Mouse (Mus musculus): ENCODE measurements at regions not wholly inside any gene's neighbourhood (a gene's known extent, or its start where the extent isn't known, plus 50 kb on each side); places are given as distances from the start of the nearest gene placed in this dataset.
A peak's percentile ranks its signal among the peaks of the same experiment; 100 is the strongest.
"Not testable (repeated sequence)": the region's sequence is repeated elsewhere in the genome, so short reads cannot be mapped to it uniquely, and the experiment has no call there.

- peak; percentile 25 for DNase-seq (ENCODE audit: low spot score)
These were observed 147.5 kb upstream of the Sfswap start for GRCm38 (mm10) chr5:129353549-129353948.

- DNase-seq (ENCODE audit: low spot score), result no peak
These were observed 146.1 kb upstream of the Sfswap start for GRCm38 (mm10) chr5:129354877-129355276.

GRCm38 (mm10) chr5:129361527-129361926 is 139.5 kb upstream of the Sfswap start:
- no peak for DNase-seq (ENCODE audit: low spot score)

GRCm38 (mm10) chr5:129363189-129363588 is 137.8 kb upstream of the Sfswap start:
- DNase-seq (ENCODE audit: low spot score), result no peak

- no peak for DNase-seq (ENCODE audit: low spot score)
These were observed 136.0 kb upstream of the Sfswap start for GRCm38 (mm10) chr5:129365026-129365425.

GRCm38 (mm10) chr5:129367266-129367665 is 133.8 kb upstream of the Sfswap start:
- DNase-seq (ENCODE audit: low spot score), result no peak

- DNase-seq (ENCODE audit: low spot score), result no peak
These were observed 120.2 kb upstream of the Sfswap start for GRCm38 (mm10) chr5:129380861-129381260.

GRCm38 (mm10) chr5:129384976-129385375 is 116.0 kb upstream of the Sfswap start:
- no peak for DNase-seq (ENCODE audit: low spot score)

- peak; percentile 13 for DNase-seq (ENCODE audit: low spot score)
These were observed 114.9 kb upstream of the Sfswap start for GRCm38 (mm10) chr5:129385965-129386643.

GRCm38 (mm10) chr5:129386671-129387070 is 114.3 kb upstream of the Sfswap start:
- DNase-seq (ENCODE audit: low spot score), result not testable (repeated sequence)

GRCm38 (mm10) chr5:129387301-129387700 is 113.7 kb upstream of the Sfswap start:
- no peak for DNase-seq (ENCODE audit: low spot score)

- no peak for DNase-seq (ENCODE audit: low spot score)
These were observed 110.1 kb upstream of the Sfswap start for GRCm38 (mm10) chr5:129390921-129391371.

GRCm38 (mm10) chr5:129393150-129393549 is 107.9 kb upstream of the Sfswap start:
- DNase-seq (ENCODE audit: low spot score), result no peak

GRCm38 (mm10) chr5:129393606-129394255 is 107.3 kb upstream of the Sfswap start:
- no peak for DNase-seq (ENCODE audit: low spot score)

GRCm38 (mm10) chr5:129394416-129394815 is 106.6 kb upstream of the Sfswap start:
- no peak for DNase-seq (ENCODE audit: low spot score)

- DNase-seq (ENCODE audit: low spot score), result no peak
These were observed 103.7 kb upstream of the Sfswap start for GRCm38 (mm10) chr5:129397311-129397710.

- DNase-seq (ENCODE audit: low spot score), result no peak
These were observed 94.8 kb upstream of the Sfswap start for GRCm38 (mm10) chr5:129406259-129406658.

- DNase-seq (ENCODE audit: low spot score), result no peak
These were observed 91.5 kb upstream of the Sfswap start for GRCm38 (mm10) chr5:129409440-129410004.

GRCm38 (mm10) chr5:129412161-129412560 is 88.9 kb upstream of the Sfswap start:
- no peak for DNase-seq (ENCODE audit: low spot score)

- DNase-seq (ENCODE audit: low spot score), result peak; percentile 67
These were observed 85.9 kb upstream of the Sfswap start for GRCm38 (mm10) chr5:129414960-129415706.

- DNase-seq (ENCODE audit: low spot score), result peak; percentile 56
These were observed 84.6 kb upstream of the Sfswap start for GRCm38 (mm10) chr5:129416425-129416824.

GRCm38 (mm10) chr5:129417516-129417915 is 83.5 kb upstream of the Sfswap start:
- no peak for DNase-seq (ENCODE audit: low spot score)

- no peak for DNase-seq (ENCODE audit: low spot score)
These were observed 80.0 kb upstream of the Sfswap start for GRCm38 (mm10) chr5:129420981-129421380.

Measured in embryo, embryonic 10.5 days (tissue).